Mouse (Mus musculus) midbrain, embryonic 16.5 days (tissue): ENCODE measurements around the gene Hoxa5. TPM values are rescaled to one million over a fixed set of nuclear protein-coding genes. Genes with fewer than 3 reads are reported as not detected.

Source experiments
- ATAC-seq: fragments of 200-750 bp; cut with Nextera tagmentation; 2 replicates; pipeline ENCODE4 v1.8.0; 2017; ENCODE audit warnings: moderate TSS enrichment
- H3K27ac ChIP-seq: fragments of 300-500 bp; sonication (generic); 2 replicates; pipeline ENCODE4 v1.5.1; 2014; ENCODE audit warnings: mild to moderate bottlenecking, low read length, mixed read lengths
- H3K27me3 ChIP-seq: fragments of 300-500 bp; sonication (generic); 2 replicates; pipeline ENCODE4 v1.6.1; 2014; ENCODE audit warnings: low read depth, low read length, mixed read lengths; ENCODE audit not compliant: control insufficient read depth, insufficient read depth
- H3K36me3 ChIP-seq: fragments of 300-500 bp; sonication (generic); 2 replicates; pipeline ENCODE4 v1.6.1; 2014; ENCODE audit warnings: mild to moderate bottlenecking, low read length, moderate library complexity, mixed read lengths; ENCODE audit not compliant: control insufficient read depth, insufficient read depth
- H3K4me1 ChIP-seq: fragments of 300-500 bp; sonication (generic); 2 replicates; pipeline ENCODE4 v1.6.1; 2014; ENCODE audit warnings: mild to moderate bottlenecking, low read length, mixed read lengths; ENCODE audit not compliant: control insufficient read depth, insufficient read depth
- H3K4me2 ChIP-seq: fragments of 300-500 bp; sonication (generic); 2 replicates; pipeline ENCODE4 v1.6.1; 2014; ENCODE audit warnings: mild to moderate bottlenecking, low read length, mixed read lengths
- H3K4me3 ChIP-seq: fragments of 300-500 bp; sonication (generic); 2 replicates; pipeline ENCODE4 v1.5.1; 2014; ENCODE audit warnings: low read depth, mild to moderate bottlenecking, low read length, moderate library complexity, mixed read lengths
- H3K9ac ChIP-seq: fragments of 300-500 bp; sonication (generic); 2 replicates; pipeline ENCODE4 v1.6.1; 2014; ENCODE audit warnings: low read depth, low read length, mixed read lengths
- H3K9me3 ChIP-seq: fragments of 300-500 bp; sonication (generic); replicated peaks from 2 replicates; pipeline ENCODE4 v1.6.1; 2014; ENCODE audit warnings: mild to moderate bottlenecking, low read length, mixed read lengths; ENCODE audit not compliant: control insufficient read depth, poor library complexity, severe bottlenecking
- WGBS: fragments of 180-500 bp; shearing (Covaris S2); extraction: QIAGEN DNeasy Blood & Tissue Kit; methylation state at CpG from one replicate; pipeline ENCODE4 v1.1.7; 2014; 5-methylcytosine and 5-hydroxymethylcytosine counted together
- polyA plus RNA-seq: library from polyadenylated mRNA; unstranded; fragments of >200 nt; fragmentation: Nextera tagmentation; extraction: Ambion mirVana; gene quantifications from 2 replicates; pipeline ENCODE4 v1.2.1, GENCODE M21; 2015

The Hoxa5 gene
- polyA plus RNA-seq, 1 experiment from 2014 or later = not detected

- no peak overlapping the region for H3K27ac ChIP-seq
- WGBS = 11% methylated on average over 3 of the region's 3 CpGs
- no peaks in the 10 kb centered on the region for H3K9me3 ChIP-seq
- no peaks in the 10 kb centered on the region for H3K4me1 ChIP-seq
- H3K4me3 ChIP-seq = no peak overlapping the region
- H3K9ac ChIP-seq = no peak overlapping the region
- no peak overlapping the region for H3K4me2 ChIP-seq
- peaks cover 98% of the 10 kb centered on the region for H3K27me3 ChIP-seq
- no peak for ATAC-seq
- no peaks in the 10 kb centered on the region for H3K36me3 ChIP-seq
Measured at GRCm38 (mm10) chr6:52185834-52186233, 18.6 kb downstream of the Hoxa5 start.

- WGBS = 1% methylated on average over 18 of the region's 19 CpGs
- Histone ChIP-seq H3K4me3 (no peak overlapping the region), H3K4me2 (no peak overlapping the region), H3K27me3 (peaks cover 100% of the 10 kb centered on the region), H3K4me1 (no peaks in the 10 kb centered on the region), H3K27ac (no peak overlapping the region), H3K9me3 (no peaks in the 10 kb centered on the region), H3K9ac (no peak overlapping the region), H3K36me3 (no peaks in the 10 kb centered on the region)
- ATAC-seq = no peak
Measured at GRCm38 (mm10) chr6:52185222-52185621, 19.2 kb downstream of the Hoxa5 start.

GRCm38 (mm10) chr6:52184668-52185067 lies 19.7 kb downstream of the Hoxa5 start:
- Histone ChIP-seq H3K4me3 (no peak overlapping the region), H3K9me3 (no peaks in the 10 kb centered on the region), H3K27me3 (peaks cover 100% of the 10 kb centered on the region), H3K4me1 (no peaks in the 10 kb centered on the region), H3K9ac (no peak overlapping the region), H3K4me2 (no peak overlapping the region), H3K36me3 (no peaks in the 10 kb centered on the region), H3K27ac (no peak overlapping the region)
- 3% methylated on average over 6 of the region's 6 CpGs for WGBS
- no peak for ATAC-seq

DNA sequence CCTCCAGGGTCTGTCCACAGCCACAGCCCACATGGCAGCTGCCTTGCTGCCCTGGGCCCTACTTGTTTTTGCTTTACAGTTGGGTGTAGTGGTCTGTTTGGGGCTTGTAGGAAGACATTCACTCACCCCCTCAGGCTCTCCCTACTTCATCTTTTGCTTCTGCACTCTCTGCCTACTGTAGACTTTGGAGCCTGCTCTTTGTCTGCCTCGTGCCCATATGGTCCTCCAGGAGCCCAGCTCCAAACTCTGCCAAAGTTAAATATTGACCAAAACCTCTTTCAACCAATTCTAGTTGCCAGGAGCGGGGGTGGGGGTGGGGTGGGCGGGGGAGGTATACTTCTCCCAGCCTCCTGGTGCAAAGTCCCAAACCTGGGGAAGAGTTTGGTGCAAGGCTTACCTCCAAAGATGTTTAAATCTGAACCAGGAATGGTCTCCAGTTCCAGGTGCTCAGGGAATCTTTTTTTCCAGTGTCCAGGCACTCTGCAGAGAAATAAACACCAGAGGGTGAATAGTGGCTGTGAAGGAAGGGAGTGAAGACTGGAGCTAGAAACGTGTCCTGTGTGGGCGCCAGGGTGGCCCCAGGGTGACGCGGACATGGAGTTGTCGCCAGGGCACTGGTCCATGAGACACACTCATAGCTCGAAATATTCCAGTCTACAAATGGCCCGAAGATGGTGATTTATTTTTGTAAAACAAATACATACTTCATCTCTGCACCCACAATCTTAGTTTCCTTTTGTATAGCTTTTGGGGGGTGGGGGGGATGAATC lies 20.9 kb downstream of the Hoxa5 start:
- H3K4me1 ChIP-seq = no peaks in the 10 kb centered on the region
- H3K27me3 ChIP-seq = peaks cover 100% of the 10 kb centered on the region
- WGBS = 10% methylated on average over 10 of the region's 10 CpGs
- H3K4me2 ChIP-seq = no peak overlapping the region
- no peaks in the 10 kb centered on the region for H3K36me3 ChIP-seq
- no peaks in the 10 kb centered on the region for H3K9me3 ChIP-seq
- no peak overlapping the region for H3K9ac ChIP-seq
- no peak for ATAC-seq
- H3K27ac ChIP-seq = no peak overlapping the region
- no peak overlapping the region for H3K4me3 ChIP-seq

DNA sequence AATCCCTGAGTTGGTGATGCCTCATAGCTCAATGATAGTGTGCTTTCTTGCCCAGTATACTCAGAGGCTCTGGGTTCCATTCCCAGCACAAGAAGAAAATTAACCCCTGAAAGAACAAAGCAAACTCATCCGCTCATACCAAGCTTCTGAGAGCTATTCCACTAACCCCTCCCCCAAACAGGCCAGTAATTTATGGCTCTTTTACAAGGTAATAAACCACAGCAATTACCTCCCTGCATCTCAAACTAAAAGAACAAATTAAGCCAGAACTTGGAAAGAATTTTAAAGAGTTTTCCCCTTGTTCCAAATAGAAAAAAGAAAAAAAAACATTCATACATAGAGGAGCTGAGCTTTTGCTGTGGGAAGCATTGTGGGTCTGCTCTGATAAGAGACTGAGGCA lies 21.6 kb downstream of the Hoxa5 start:
- no peak overlapping the region for H3K4me2 ChIP-seq

DNA sequence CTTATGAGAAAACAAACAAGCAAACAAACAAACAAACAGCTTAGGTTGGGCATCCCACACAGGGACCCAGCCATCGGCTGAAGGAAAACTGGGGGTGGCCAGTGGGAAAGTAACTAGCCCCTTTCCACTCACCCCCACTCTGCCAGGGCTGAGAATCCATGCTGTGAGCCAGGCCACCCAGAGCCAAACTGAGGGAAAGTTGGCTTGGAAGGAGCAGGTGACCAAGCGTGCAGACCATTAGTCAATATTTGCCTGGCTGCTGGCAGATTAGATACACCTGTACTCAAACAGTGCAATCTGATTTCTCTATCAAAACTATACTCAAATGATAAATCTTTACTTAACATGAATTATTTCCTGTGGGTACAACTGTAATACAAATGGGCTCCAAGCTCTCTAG lies 22.4 kb downstream of the Hoxa5 start:
- ATAC-seq = no peak
- no peaks in the 10 kb centered on the region for H3K4me1 ChIP-seq
- H3K9me3 ChIP-seq = no peaks in the 10 kb centered on the region
- no peak overlapping the region for H3K27ac ChIP-seq
- no peaks in the 10 kb centered on the region for H3K36me3 ChIP-seq
- H3K4me3 ChIP-seq = no peak overlapping the region
- no peak overlapping the region for H3K9ac ChIP-seq
- WGBS = 19% methylated on average over 2 of the region's 2 CpGs
- no peak overlapping the region for H3K4me2 ChIP-seq
- peaks cover 94% of the 10 kb centered on the region for H3K27me3 ChIP-seq

More for the DNA sequence above, 21.6 kb downstream of the Hoxa5 start:
- Histone ChIP-seq H3K36me3 (no peaks in the 10 kb centered on the region), H3K9ac (no peak overlapping the region), H3K4me3 (no peak overlapping the region), H3K9me3 (no peaks in the 10 kb centered on the region), H3K27me3 (peaks cover 99% of the 10 kb centered on the region), H3K4me1 (no peaks in the 10 kb centered on the region), H3K27ac (no peak overlapping the region)
- 0% methylated on average over 1 of the region's 1 CpGs for WGBS
- ATAC-seq = no peak

- peaks cover 92% of the 10 kb centered on the region for H3K27me3 ChIP-seq
- H3K4me3 ChIP-seq = no peak overlapping the region
- H3K9ac ChIP-seq = no peak overlapping the region
- no peaks in the 10 kb centered on the region; the same call in 1 of the 2 replicates for H3K4me1 ChIP-seq
- no peaks in the 10 kb centered on the region for H3K36me3 ChIP-seq
- ATAC-seq = no peak
- WGBS = 7% methylated on average over 3 of the region's 3 CpGs
- H3K27ac ChIP-seq = no peak overlapping the region
- no peak overlapping the region for H3K4me2 ChIP-seq
- no peaks in the 10 kb centered on the region for H3K9me3 ChIP-seq
Measured at GRCm38 (mm10) chr6:52180726-52181125, 23.7 kb downstream of the Hoxa5 start.

GRCm38 (mm10) chr6:52180213-52180710 lies 24.1 kb downstream of the Hoxa5 start:
- ATAC-seq = no peak
- WGBS = 3% methylated on average over 11 of the region's 11 CpGs
- Histone ChIP-seq H3K9ac (no peak overlapping the region), H3K4me1 (peaks cover 2% of the 10 kb centered on the region; the same call in 1 of the 2 replicates), H3K36me3 (no peaks in the 10 kb centered on the region), H3K27ac (no peak overlapping the region), H3K4me2 (no peak overlapping the region), H3K27me3 (peaks cover 88% of the 10 kb centered on the region), H3K4me3 (no peak overlapping the region), H3K9me3 (no peaks in the 10 kb centered on the region)

DNA sequence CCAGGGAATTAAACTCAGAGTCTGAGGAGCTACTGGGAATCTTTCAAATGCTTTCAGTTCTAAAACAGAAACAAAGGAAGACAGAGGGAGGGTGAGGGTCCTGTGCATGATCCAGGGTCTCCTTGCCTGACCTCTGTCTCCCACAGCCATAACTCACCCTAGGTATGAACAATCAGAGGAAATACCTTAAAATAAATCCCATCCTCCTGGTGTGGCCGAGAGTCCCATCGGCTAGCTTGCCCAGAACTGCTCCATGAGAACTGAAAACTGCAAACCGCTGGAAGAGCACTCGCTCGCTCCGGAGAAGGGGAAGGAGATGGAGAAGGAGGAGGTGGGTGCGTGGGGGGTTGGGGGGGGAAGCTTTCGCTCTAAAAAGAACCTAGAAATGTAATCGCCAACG lies 24.7 kb downstream of the Hoxa5 start:
- Histone ChIP-seq H3K4me1 (peaks cover 2% of the 10 kb centered on the region; the same call in 1 of the 2 replicates), H3K27ac (no peak overlapping the region), H3K36me3 (no peaks in the 10 kb centered on the region), H3K4me2 (no peak overlapping the region), H3K4me3 (no peak overlapping the region), H3K9ac (no peak overlapping the region), H3K9me3 (no peaks in the 10 kb centered on the region), H3K27me3 (peaks cover 87% of the 10 kb centered on the region)
- WGBS = 0% methylated on average over 10 of the region's 10 CpGs
- ATAC-seq = no peak
